Comparison of ENCODE assay signal across 27 mouse cellular contexts in the genomic region with DNA sequence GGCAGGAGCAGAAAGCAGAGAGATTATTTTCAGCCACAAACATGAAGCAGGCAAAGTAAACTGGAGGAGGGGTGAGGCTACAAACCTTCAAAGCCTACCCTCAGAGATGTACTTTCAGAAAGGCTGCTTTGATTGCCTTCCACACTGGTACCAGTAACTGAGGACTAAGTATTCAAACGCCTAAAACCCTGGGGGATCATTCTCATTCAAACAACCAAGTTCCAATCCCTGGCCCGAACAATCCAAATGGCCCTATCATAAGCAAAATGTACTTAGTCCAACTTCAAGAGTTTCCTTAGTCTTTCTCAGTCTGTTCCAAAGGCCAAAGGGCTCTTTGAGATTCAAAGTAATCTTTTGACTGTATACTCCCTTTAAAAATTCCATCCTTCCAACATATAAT.
A peak's percentile ranks its signal among the peaks of the same experiment; 100 is the strongest.
DNase-seq lines count a peak whose midpoint lies in the region; ATAC-seq and TF ChIP-seq lines count a peak whose summit lies in the region.
"Had no signal": no experiment of that assay in that cellular context is flagged by ENCODE, and none has a peak within 500 bp of the region (broad histone marks: within the 10 kb centered on the region; RNA-seq: fewer than 3 reads in every experiment).

No protein-coding gene starts in this region.

- H3K4me3 ChIP-seq in ES-E14 (ENCODE audit: insufficient read depth in 1 of 2, low read depth in 1 of 2, low read length in 2 of 2, poor library complexity in 1 of 2, severe bottlenecking in 1 of 2) = no peak overlapping the region
- H3K4me3 ChIP-seq in forebrain, embryonic 13.5 days = no peak overlapping the region

- no peaks in the 10 kb centered on the region for H3K9me3 ChIP-seq in ES-E14 (ENCODE audit: control insufficient read depth, insufficient read depth, low read depth, low read length)
- H3K9me3 ChIP-seq in forebrain, embryonic 13.5 days (replicated peaks) = 0 out of 2 replicates have a peak, but pooled peaks cover 6% of the 10 kb centered on the region

- no peak overlapping the region for H3K27ac ChIP-seq in ES-E14 (ENCODE audit: insufficient read depth, low read depth, low read length, poor library complexity, severe bottlenecking)
- H3K27ac ChIP-seq in forebrain, embryonic 13.5 days = no peak overlapping the region

- in situ Hi-C loops in ES-E14 (cut with MboI; ENCODE audit: low sequenced_read_pairs in 2 of 2, unreplicated experiment in 2 of 2) = no loop called here

- ATAC-seq in forebrain, embryonic 13.5 days = no peak
- ATAC-seq: activated CD4-positive, CD25-positive, alpha-beta regulatory T cell, adult 4 months; CD4-positive, CD25-positive, alpha-beta regulatory T cell, adult 4 months; Patski had no signal

- 33% methylated on average over 2 of the region's 2 CpGs for WGBS in forebrain, embryonic 13.5 days

- H3K4me2 ChIP-seq in forebrain, embryonic 13.5 days = no peak overlapping the region

- H3K4me1 ChIP-seq in ES-E14 (ENCODE audit: control insufficient read depth in 2 of 2, insufficient read depth in 2 of 2, low read length in 2 of 2, poor library complexity in 1 of 2) = 0 out of 4 replicates have a peak, but pooled peaks cover 0 to 2% of the 10 kb centered on the region in 2 experiments
- peaks cover 4% of the 10 kb centered on the region; the same call in 1 of the 2 replicates for H3K4me1 ChIP-seq in forebrain, embryonic 13.5 days

- H3K27me3 ChIP-seq in forebrain, embryonic 13.5 days = no peaks in the 10 kb centered on the region
- H3K27me3 ChIP-seq: CH12.LX, Patski had no signal

- no peaks in the 10 kb centered on the region for H3K36me3 ChIP-seq in ES-E14 (ENCODE audit: control insufficient read depth, insufficient read depth, low read length, poor library complexity, severe bottlenecking)
- H3K36me3 ChIP-seq in forebrain, embryonic 13.5 days (ENCODE audit: poor library complexity, severe bottlenecking) = no peaks in the 10 kb centered on the region
- H3K36me3 ChIP-seq: G1E had no signal

- no peak overlapping the region for H3K9ac ChIP-seq in ES-E14 (ENCODE audit: insufficient read depth, low read depth, low read length, poor library complexity, severe bottlenecking)
- H3K9ac ChIP-seq in forebrain, embryonic 13.5 days = no peak overlapping the region

- peak; percentile 39 for DNase-seq in ES-CJ7 (ENCODE audit: low read depth, low spot score)
- DNase-seq in ES-E14 (ENCODE audit: low read depth, low spot score) = peak; percentile 19
- DNase-seq in R1 (ENCODE audit: low read depth, low spot score) = peak; percentile 76
- DNase-seq in ZHBTc4 (ENCODE audit: low read depth, low spot score) = peak; percentile 71
- DNase-seq in thymus, postnatal 36 days = no peak
- no peak for DNase-seq in c-Kit-positive CD71-positive TER-119-positive erythroid progenitor cells, embryonic 14.5 days (ENCODE audit: low spot score)
- no peak for DNase-seq in natural killer cell, adult 2 months (ENCODE audit: low spot score in 2 of 2)
- DNase-seq: adrenal gland, adult 2 months; adrenal gland, adult 8-10 months; adrenal gland, postnatal 10 days; adrenal gland, postnatal 14 days; adrenal gland, postnatal 25 days; adrenal gland, postnatal 36 days; B cell, adult 2 months; cerebellum, adult 11 months; cerebellum, adult 11-12 months; cerebellum, adult 18-20 months; cerebellum, adult 2 months; cerebellum, adult 8-10 months; cerebellum, adult 9-10 months; cerebellum, adult 9-11 months had no signal

TF ChIP-seq in ES-E14, 5 proteins besides CTCF, POLR2A, EP300 and RAD21:
- TF ChIP-seq ZNF384 (IDR thresholded peaks at IDR 0.05; ENCODE audit: low read depth, low read length) = no peak
- no peak for TF ChIP-seq MAFK (IDR thresholded peaks at IDR 0.05; ENCODE audit: insufficient read depth, low read depth, low read length)
- TF ChIP-seq HCFC1 (IDR thresholded peaks at IDR 0.05; ENCODE audit: borderline replicate concordance, insufficient read depth, low read length) = no peak
- TF ChIP-seq CHD2 (IDR thresholded peaks at IDR 0.05; ENCODE audit: low read depth, low read length) = no peak
- TF ChIP-seq ZC3H11A (IDR thresholded peaks at IDR 0.05; ENCODE audit: borderline replicate concordance, low read depth, low read length) = no peak

Comparison
In these comparisons a context has a peak if more than half of its experiments do, and no peak if none do; other contexts are left out.
1. DNase-seq: peak in ES-CJ7 (single experiment), ES-E14 (single experiment), R1 (single experiment) and ZHBTc4 (single experiment); none in thymus, postnatal 36 days (0 of 2), c-Kit-positive CD71-positive TER-119-positive erythroid progenitor cells, embryonic 14.5 days (single experiment) and natural killer cell, adult 2 months (0 of 2).